Mouse (Mus musculus) urinary bladder, adult 2 months (tissue): ENCODE measurements around the gene Plb1. TPM values are rescaled to one million over a fixed set of nuclear protein-coding genes. Genes with fewer than 3 reads are reported as not detected.

Experiments used
- DNase-seq: peaks from one replicate; pipeline ENCODE4 v3.0.0; 2022; ENCODE audit warnings: low spot score
- polyA plus RNA-seq: library from polyadenylated mRNA; depleted of rRNA; stranded (reverse); fragments of >200 nt; gene quantifications from 2 replicates; pipeline ENCODE4 v1.2.3, GENCODE M21; 2012; rRNA removed

Plb1 gene
- polyA plus RNA-seq, 1 experiment = 3.4 TPM

DNA sequence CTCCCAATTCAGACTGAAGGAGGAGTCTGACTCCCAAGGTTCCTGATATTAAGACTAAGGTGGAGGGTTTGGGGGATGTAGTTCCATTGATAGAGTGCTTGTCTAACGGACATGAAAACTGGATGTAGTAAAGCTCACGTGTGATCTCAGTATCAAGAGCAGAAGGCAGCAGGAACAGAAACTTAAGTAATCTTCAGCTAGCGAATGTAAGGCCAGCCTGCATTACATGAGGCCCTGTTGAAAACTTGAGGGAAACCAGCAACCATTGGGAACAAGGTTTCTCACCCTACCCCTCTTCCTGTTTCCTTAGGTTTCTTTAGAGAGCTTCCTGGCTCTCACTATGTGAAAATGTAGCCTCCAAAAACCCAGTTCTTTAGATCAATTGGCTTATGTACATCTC is 162.1 kb downstream of the Plb1 start:
- no peak for DNase-seq

DNA sequence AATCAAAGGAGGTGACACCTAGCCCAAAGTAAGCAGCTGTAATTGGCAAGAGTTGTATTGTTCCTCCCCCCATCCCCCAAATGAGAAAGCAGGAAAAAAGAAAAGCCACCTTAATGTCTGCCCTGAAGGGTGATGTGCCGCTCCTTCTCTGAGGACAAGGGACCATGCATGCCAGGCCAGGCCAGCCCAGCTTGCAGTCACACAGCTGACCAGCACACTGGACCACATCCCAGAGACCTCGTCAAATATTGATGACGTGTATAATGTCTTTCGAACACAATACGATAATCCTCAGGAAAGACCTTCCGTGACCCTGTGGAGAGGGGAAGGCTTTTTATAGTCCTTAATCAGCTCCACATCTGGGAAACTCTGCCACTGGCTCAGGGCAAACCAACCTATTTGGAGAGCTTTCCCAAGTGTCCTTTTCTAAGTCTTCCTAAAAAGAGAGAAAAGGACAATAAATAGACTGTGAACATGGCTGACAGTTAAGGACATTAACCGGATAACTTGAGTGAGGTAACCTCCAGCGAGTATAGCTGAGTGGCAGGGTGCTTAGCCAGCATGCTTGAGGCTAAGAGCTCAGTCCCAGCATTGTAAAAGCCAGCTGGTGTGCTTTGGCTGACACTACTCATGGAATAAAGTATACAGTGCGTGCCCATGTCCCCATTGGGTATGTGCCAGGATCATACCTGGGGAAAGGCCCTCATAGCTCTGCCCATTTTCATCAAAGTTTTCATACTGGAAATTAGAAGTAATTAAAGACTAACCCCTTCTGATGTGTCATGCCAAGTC is 162.8 kb downstream of the Plb1 start:
- DNase-seq = no peak

DNA sequence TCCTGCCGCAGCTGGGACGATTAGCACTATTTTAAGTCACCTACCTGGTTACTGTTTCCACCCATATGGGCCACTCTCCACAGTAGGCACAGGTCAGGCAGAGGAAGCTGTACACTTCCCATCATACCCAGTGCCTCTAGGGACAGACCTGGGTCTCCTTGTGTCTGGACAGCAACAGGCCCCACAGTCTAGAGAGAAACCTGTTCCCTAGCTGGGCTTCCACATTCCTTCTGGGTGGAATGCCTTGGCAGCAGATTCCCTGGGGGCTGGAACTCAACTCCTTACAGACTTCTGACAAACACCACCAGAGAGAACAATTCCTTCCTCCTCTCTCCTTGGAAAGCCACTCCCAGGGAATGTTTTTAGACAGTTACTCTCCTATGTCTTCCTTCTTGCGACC is 165.2 kb downstream of the Plb1 start:
- no peak for DNase-seq

DNA sequence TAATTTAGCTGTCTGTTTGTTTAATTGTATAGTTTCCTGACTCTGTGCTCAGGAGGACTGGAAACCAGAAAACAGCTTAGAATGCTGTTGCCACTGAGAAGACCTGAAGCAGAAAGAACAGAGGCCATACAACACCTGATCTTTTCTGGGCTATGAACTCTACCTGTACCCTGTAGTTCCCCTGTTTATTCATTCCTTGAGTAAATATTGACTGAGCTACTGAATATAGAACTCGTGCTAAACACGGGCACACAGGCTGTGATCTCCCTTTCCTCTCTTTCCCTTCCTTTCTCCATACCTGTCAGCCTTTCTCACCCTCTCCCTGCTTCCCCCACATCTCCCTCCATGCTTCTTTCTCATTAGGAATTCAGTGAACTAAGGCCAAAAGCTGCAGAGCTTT is 168.4 kb downstream of the Plb1 start:
- DNase-seq = no peak

DNA sequence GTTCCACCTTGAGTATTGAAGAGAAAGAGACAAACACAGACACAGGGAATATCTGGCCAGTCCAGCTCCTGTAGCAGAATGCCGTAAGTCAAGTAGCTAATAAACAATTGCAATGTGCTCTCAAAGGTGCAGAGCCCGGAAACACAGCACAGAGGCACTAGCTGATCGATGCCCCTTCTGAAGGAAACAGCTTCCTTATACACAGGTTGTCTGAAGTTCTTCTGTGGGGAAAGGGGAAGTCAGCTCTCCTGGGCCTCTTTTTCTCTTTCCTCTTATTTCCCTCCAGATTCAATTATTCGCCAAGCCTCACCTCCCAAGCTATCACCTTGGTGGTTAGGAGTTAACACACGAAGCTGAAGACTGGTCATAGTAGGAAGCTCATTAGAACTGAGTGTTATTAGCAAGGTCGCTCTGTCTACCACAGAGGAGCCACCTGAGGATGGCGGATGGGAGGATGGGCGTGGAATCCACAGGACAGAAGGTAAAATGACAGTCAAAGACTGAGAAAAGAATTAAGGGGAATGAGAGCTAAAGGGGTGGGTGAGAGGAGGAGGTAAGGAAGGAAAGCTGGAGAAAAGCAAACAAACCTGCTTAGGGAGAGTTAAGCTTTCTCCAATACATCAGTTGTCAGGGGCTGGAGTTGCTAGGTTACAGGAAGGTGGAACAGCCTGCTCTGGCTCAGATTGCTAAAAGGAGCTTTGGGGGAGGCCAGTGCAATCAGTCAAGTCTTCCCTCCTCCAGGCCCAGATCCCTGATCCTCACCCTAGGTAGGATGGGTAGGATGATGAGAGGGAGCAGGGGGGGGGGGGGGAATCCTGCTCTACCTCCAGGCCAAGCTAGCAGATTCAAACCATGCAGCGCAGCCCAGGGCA is 170.8 kb downstream of the Plb1 start:
- DNase-seq = no peak

DNA sequence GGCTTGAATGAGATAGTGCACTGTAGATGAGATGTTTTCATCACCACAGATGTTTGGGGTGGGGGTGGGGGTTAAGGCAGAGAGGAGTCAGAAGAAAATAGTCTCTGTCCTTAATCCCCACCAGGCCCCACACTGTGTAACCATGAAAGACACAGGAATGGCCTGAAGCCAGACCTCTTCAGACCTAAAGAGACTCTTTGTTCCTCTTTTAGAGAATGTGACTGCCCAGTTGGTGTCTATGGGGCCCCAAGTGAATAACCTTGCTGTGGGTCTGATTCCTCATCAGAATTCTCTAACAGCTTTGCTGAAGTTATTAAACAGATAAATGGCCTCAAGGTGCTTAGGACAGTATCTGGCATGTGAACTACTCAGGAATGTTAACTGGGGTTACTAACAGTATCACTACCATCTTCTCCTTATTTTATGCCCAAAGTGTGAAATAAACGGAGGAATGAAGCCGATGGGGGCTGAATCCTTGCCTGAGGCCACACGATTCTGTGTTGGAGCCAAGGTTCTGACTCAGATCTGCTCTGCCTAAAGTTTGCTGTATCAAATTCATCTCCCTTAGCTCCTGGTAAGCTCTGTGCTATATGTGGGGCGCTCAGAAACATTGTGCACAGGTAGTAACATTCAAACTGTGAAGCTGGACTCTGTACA is 172.8 kb downstream of the Plb1 start:
- no peak for DNase-seq

DNA sequence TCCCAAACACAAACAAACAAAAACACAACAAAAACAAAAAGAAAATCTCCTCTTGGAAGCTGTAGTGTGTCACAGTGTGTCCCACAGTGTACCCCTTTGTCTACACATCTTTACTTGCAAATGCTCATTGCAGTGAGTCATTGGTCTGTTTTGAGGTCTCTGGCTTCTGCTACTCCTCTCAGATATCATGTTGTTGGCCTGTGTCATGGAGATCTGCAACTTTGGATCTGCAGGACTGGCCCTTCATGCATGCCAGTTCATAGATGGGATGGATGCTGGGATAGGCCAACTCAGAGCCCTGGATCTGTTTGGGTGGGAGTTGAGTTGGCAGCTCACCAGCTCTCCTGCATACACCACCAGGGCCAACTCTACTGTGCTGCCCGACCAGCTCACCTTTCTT is 176.3 kb downstream of the Plb1 start:
- DNase-seq = no peak

DNA sequence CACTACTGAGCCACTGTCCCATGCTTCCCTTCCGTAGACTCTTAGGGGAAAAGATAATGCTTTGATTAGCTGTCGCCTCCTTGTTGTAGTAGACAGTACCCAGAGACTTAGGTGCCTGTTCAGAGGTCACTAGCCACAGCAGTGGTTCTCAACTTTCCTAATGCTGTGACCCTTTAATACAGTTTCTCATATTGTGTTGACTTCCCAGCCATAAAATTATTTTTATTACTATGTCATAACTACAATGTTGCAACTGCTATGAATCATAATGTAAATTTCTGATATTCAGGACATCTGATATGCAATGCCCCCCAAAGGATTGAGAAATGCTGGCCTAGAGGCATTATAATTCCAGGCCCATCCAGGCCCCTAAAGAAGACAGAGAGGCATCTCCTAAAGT is 177.2 kb downstream of the Plb1 start:
- DNase-seq = no peak

DNA sequence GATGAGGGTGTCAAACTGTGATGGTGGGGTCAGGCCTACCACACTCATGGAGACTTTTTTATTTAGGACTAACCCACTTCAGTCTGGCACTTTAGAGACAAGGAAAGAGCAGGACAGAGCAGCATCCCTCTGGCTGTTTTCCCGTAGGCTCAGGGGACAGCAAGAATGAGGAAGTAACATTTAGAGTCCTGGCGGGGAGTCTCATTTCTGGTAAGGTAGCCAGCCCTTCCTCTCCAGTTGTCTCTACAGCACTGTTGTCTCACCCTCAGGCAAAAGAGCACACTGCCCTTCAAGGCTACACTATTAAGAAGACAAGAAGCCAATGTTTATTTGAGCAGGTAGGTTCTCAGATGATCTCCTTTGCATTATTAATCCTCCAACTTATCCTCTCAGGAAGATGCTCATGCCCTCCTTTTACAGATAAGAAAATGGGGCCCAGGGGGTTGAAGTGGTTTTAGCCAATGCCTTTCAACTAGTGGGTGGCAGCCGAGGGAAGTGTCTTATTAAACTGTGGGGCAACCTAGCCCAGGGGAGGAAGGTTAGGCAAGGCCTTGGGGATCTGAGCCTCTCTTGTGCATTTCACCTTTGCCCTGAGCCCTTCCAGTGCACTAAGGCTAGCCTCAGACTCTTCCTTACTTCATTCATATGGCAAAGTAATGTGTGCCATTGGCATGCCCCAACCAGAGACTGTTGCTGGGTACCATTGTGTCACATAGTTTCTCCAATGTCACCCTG is 178.6 kb downstream of the Plb1 start:
- no peak for DNase-seq

DNA sequence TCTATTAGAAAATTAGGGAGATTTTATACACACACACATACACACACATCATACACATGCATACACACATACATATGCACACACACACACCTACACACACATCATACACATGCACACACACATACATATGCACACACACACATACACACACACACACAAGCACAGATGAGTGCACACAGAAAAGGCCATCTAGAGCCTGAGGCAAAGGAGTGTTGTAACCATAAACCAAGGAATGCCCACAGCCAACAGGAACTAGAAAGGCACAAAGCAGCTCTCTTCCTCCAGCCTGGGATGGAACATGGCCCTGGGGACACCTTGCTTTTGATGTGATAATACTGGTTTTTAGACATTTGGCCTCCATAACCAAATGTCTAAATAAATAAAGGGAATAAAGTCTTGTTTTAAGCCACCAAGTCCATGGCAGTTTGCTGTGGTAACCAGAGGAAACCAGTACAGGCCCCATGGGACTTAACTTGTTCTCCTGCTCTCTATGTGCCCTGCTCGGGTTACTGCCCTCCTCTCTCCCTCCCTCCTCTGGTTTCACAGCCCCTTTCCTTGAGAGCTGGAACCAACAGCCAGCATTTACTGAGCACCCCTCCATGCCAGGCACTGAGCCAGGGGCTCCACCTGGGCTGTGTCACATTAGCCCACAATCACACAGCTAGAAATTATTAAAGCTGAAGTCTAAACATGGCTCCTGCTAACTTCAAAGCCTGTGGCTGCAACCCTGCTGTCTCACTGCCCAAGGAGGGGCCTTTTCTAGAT is 179.9 kb downstream of the Plb1 start:
- no peak for DNase-seq

DNA sequence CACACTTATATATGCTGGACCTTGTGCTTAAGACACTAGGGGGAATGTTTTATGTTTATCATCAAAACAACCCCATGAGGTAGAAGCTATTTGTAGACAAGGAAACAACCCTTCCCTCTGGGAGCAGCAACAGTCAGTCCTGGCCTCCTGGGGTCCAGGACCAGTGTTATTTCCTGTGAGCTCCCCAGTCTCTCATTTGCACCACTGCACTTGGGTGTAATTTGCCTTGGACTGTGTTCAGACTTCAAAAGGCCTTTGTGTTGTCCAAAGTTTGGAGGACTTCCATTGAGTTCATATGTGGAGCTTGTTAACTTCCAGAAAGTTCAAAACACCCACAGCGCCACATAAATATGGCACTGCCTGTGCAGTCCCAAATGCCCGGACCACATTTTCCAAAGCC is 180.6 kb downstream of the Plb1 start:
- no peak for DNase-seq

DNA sequence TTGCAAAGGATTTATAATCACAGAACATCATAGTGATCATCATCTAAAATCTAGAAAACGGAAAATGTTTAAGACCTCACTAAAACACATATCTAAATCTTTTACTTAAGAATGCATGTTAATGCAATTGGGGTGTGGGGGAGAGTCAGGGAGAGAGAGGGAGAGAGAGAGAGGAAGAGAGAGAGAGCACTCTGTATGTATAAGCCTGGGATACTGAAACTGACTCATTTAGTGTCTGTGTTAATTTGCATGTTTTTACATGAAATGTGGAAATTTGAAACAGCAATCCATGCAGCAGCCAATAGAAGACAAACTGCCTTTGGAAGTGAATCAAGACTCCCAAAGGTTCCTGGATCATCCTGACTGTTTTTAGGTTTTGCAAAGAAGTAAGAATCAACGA is 181.1 kb downstream of the Plb1 start:
- no peak for DNase-seq

DNA sequence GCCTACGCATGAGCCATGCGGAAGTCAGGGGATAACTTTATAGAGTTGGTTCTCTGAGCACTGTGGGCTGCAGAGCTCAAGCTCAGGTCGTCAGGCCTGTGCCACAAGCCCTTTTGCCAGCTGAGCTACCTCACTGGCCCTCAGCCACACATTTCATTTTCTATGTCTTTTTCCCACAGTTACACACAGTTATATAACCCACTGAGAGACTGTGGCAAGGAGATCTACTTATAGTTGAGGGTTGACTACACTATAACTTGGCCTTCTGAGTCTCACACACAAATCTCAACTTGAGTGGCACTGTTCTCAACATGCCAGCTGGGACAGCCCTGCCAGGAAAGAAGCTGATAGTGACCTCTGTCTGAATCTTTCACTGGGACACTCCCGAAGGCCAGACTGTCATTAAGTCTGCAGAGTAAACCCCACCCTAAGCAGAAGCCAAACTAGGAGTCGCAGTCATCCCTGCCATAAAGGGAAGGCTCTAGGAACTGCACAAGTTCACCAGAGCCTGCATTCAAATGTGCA is 182.0 kb downstream of the Plb1 start:
- DNase-seq = no peak

DNA sequence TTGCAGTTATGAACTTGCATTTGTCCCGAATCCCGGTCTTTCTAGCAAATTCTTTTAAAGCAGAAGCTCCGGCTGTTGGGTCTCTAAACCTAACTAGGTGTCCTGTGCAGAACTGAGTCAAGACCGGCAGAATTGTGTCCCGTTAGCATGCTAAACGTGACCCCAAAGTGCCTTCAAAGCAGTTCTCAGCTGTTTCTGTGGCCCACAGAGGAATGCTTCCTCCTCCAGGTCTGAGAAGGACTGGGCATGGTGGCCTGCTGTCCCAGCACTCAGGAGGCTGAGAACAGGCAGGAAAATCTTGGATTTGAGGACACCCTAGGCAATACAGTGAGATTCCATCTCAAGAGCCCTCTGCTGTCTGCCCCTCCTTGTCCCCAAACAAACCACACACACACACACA is 183.0 kb downstream of the Plb1 start:
- no peak for DNase-seq

Other genes starting within 250 kb of the Plb1 start
- gene Fosl2, start 96.9 kb upstream of the Plb1 start, polyA plus RNA-seq = 44.7 and 51.4 TPM in 2 replicates
- 446 and 557 TPM in 2 replicates for gene Ppp1cb, start 226.1 kb downstream of the Plb1 start, polyA plus RNA-seq